Mouse (Mus musculus): Measurements from ENCODE around the gene Kctd12. TPM values are rescaled to one million over a fixed set of nuclear protein-coding genes. Genes with fewer than 3 reads are reported as not detected.

Gene Kctd12
- polyA plus RNA-seq, 1 experiment from 2014 or later: 22.8 TPM

DNA sequence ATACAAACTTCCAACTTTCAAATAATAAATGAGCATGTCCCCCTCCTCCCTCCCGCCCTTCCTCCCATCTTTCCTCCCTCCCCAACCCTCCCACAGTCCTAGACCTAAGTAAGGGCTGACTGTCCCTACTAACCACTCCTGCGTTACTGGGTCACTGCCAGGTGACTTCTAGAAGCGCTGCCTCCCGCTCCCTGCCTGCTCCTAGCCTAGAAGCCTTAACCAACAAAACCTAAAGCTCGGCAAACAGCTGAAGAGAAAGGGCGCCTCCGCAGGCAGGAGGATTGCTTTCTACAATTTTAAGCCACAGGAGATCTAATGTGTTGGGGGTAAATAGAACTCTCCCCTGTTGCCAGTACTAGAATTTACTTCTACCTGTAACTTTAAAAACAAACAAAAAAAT lies 2.0 kb downstream of the Kctd12 start:
- ATAC-seq (ENCODE audit: insufficient number of reproducible peaks, low FRiP score, low TSS enrichment, low read depth) (no peak), DNase-seq (ENCODE audit: low spot score) (peak; percentile 45)
- Histone ChIP-seq H3K4me1 (ENCODE audit: control insufficient read depth, insufficient read depth, low read length) (0 out of 2 replicates have a peak, but pooled peaks cover 3% of the 10 kb centered on the region), H3K27ac (replicated peaks; ENCODE audit: low read depth, low read length) (no peak overlapping the region), H3K4me3 (ENCODE audit: low read depth, low read length) (peak overlapping the region; percentile 62), H3K9me3 (ENCODE audit: control insufficient read depth, low read length) (no peaks in the 10 kb centered on the region), H3K36me3 (ENCODE audit: control insufficient read depth, insufficient read depth, low read length) (no peaks in the 10 kb centered on the region), H3K4me2 (ENCODE audit: low read depth, severe bottlenecking) (peak overlapping the region; percentile 95; the same call in 1 of the 2 replicates), H3K27me3 (ENCODE audit: control insufficient read depth, insufficient read depth, low read length) (no peaks in the 10 kb centered on the region), H3K9ac (ENCODE audit: low read length) (no peak overlapping the region)
- 15% methylated on average over 7 of the region's 7 CpGs for WGBS

DNA sequence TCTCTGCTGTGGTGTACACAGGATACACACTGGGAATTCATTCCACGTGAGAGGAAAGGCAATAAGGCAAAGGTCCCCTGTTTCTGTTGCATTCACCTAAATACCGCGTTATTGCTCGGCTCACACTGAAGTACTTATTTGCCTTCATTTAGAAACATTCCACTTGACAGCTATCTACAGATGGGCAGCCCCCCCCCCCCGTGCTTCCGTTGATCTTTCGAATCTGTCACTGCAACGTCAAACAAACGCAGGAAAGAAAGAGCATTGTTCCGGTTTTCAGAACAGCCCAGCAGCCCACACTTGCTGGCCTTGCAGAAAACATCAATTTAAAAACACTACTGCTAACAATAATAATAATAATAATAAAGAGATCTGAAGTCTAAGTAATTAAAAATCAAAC lies 2.6 kb downstream of the Kctd12 start:
- DNase-seq (ENCODE audit: low spot score) (no peak), ATAC-seq (ENCODE audit: insufficient number of reproducible peaks, low FRiP score, low TSS enrichment, low read depth) (no peak)
- Histone ChIP-seq H3K27me3 (ENCODE audit: control insufficient read depth, insufficient read depth, low read length) (no peaks in the 10 kb centered on the region), H3K4me3 (ENCODE audit: low read depth, low read length) (no peak overlapping the region), H3K36me3 (ENCODE audit: control insufficient read depth, insufficient read depth, low read length) (no peaks in the 10 kb centered on the region), H3K9ac (ENCODE audit: low read length) (no peak overlapping the region), H3K4me1 (ENCODE audit: control insufficient read depth, insufficient read depth, low read length) (0 out of 2 replicates have a peak, but pooled peaks cover 3% of the 10 kb centered on the region), H3K27ac (replicated peaks; ENCODE audit: low read depth, low read length) (no peak overlapping the region), H3K4me2 (ENCODE audit: low read depth, severe bottlenecking) (no peak overlapping the region), H3K9me3 (ENCODE audit: control insufficient read depth, low read length) (no peaks in the 10 kb centered on the region)
- WGBS: 53% methylated on average over 10 of the region's 10 CpGs

DNA sequence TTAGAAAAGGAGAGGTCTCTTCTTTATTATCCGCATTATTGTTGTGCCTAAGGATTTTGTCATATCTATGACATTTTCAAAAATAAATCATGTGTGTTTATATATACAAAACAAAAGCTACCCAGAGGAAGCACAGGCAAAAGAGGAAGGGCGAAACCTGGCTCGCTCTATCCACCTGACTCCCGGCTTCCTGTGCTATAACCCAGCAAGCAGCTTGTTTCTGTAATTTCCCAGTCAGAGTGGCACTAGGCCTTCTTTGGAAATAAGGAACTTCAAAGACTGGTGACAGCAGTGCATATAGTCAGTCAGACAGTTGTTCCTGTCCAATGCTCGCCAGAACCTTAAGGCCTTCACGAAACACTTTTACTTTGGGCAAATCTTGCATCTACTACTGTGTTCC lies 6.6 kb downstream of the Kctd12 start:
- Histone ChIP-seq H3K4me3 (ENCODE audit: low read depth, low read length) (no peak overlapping the region), H3K27ac (replicated peaks; ENCODE audit: low read depth, low read length) (no peak overlapping the region), H3K27me3 (ENCODE audit: control insufficient read depth, insufficient read depth, low read length) (no peaks in the 10 kb centered on the region), H3K4me1 (ENCODE audit: control insufficient read depth, insufficient read depth, low read length) (no peaks in the 10 kb centered on the region), H3K36me3 (ENCODE audit: control insufficient read depth, insufficient read depth, low read length) (no peaks in the 10 kb centered on the region), H3K9ac (ENCODE audit: low read length) (no peak overlapping the region), H3K9me3 (ENCODE audit: control insufficient read depth, low read length) (no peaks in the 10 kb centered on the region), H3K4me2 (ENCODE audit: low read depth, severe bottlenecking) (no peak overlapping the region)
- ATAC-seq (ENCODE audit: insufficient number of reproducible peaks, low FRiP score, low TSS enrichment, low read depth) (no peak), DNase-seq (ENCODE audit: low spot score) (no peak)
- WGBS: 91% methylated on average over 6 of the region's 6 CpGs

- Histone ChIP-seq H3K36me3 (ENCODE audit: control insufficient read depth, insufficient read depth, low read length) (no peaks in the 10 kb centered on the region), H3K27ac (replicated peaks; ENCODE audit: low read depth, low read length) (no peak overlapping the region), H3K27me3 (ENCODE audit: control insufficient read depth, insufficient read depth, low read length) (no peaks in the 10 kb centered on the region), H3K9ac (ENCODE audit: low read length) (no peak overlapping the region), H3K4me2 (ENCODE audit: low read depth, severe bottlenecking) (no peak overlapping the region), H3K4me3 (ENCODE audit: low read depth, low read length) (no peak overlapping the region), H3K4me1 (ENCODE audit: control insufficient read depth, insufficient read depth, low read length) (no peaks in the 10 kb centered on the region), H3K9me3 (ENCODE audit: control insufficient read depth, low read length) (no peaks in the 10 kb centered on the region)
- 75% methylated on average over 5 of the region's 5 CpGs for WGBS
- ATAC-seq (ENCODE audit: insufficient number of reproducible peaks, low FRiP score, low TSS enrichment, low read depth) (no peak), DNase-seq (ENCODE audit: low spot score) (no peak)
Measured at GRCm38 (mm10) chr14:102968824-102969223, 13.6 kb downstream of the Kctd12 start.

GRCm38 (mm10) chr14:102966241-102966640 lies 16.2 kb downstream of the Kctd12 start:
- Histone ChIP-seq H3K4me1 (ENCODE audit: control insufficient read depth, insufficient read depth, low read length) (no peaks in the 10 kb centered on the region), H3K9ac (ENCODE audit: low read length) (no peak overlapping the region), H3K27ac (replicated peaks; ENCODE audit: low read depth, low read length) (no peak overlapping the region), H3K4me2 (ENCODE audit: low read depth, severe bottlenecking) (no peak overlapping the region), H3K36me3 (ENCODE audit: control insufficient read depth, insufficient read depth, low read length) (no peaks in the 10 kb centered on the region), H3K27me3 (ENCODE audit: control insufficient read depth, insufficient read depth, low read length) (no peaks in the 10 kb centered on the region), H3K4me3 (ENCODE audit: low read depth, low read length) (no peak overlapping the region), H3K9me3 (ENCODE audit: control insufficient read depth, low read length) (no peaks in the 10 kb centered on the region)
- WGBS: 78% methylated on average over 7 of the region's 7 CpGs
- ATAC-seq (ENCODE audit: insufficient number of reproducible peaks, low FRiP score, low TSS enrichment, low read depth) (no peak), DNase-seq (ENCODE audit: low spot score) (no peak)

GRCm38 (mm10) chr14:102965841-102966240 lies 16.6 kb downstream of the Kctd12 start:
- no peaks in the 10 kb centered on the region for H3K4me1 ChIP-seq (ENCODE audit: control insufficient read depth, insufficient read depth, low read length)
- 74% methylated on average over 1 of the region's 1 CpGs for WGBS
- H3K36me3 ChIP-seq (ENCODE audit: control insufficient read depth, insufficient read depth, low read length): no peaks in the 10 kb centered on the region
- ATAC-seq (ENCODE audit: insufficient number of reproducible peaks, low FRiP score, low TSS enrichment, low read depth): no peak
- H3K9me3 ChIP-seq (ENCODE audit: control insufficient read depth, low read length): no peaks in the 10 kb centered on the region
- no peak overlapping the region for H3K9ac ChIP-seq (ENCODE audit: low read length)
- H3K27ac ChIP-seq (replicated peaks; ENCODE audit: low read depth, low read length): no peak overlapping the region
- DNase-seq (ENCODE audit: low spot score): no peak
- H3K27me3 ChIP-seq (ENCODE audit: control insufficient read depth, insufficient read depth, low read length): no peaks in the 10 kb centered on the region
- H3K4me3 ChIP-seq (ENCODE audit: low read depth, low read length): no peak overlapping the region
- H3K4me2 ChIP-seq (ENCODE audit: low read depth, severe bottlenecking): no peak overlapping the region

- Histone ChIP-seq H3K36me3 (ENCODE audit: control insufficient read depth, insufficient read depth, low read length) (no peaks in the 10 kb centered on the region), H3K4me2 (ENCODE audit: low read depth, severe bottlenecking) (no peak overlapping the region), H3K9ac (ENCODE audit: low read length) (no peak overlapping the region), H3K4me1 (ENCODE audit: control insufficient read depth, insufficient read depth, low read length) (no peaks in the 10 kb centered on the region), H3K27ac (replicated peaks; ENCODE audit: low read depth, low read length) (no peak overlapping the region), H3K4me3 (ENCODE audit: low read depth, low read length) (no peak overlapping the region), H3K9me3 (ENCODE audit: control insufficient read depth, low read length) (no peaks in the 10 kb centered on the region), H3K27me3 (ENCODE audit: control insufficient read depth, insufficient read depth, low read length) (no peaks in the 10 kb centered on the region)
- ATAC-seq (ENCODE audit: insufficient number of reproducible peaks, low FRiP score, low TSS enrichment, low read depth) (no peak), DNase-seq (ENCODE audit: low spot score) (no peak)
- WGBS: 86% methylated on average over 2 of the region's 2 CpGs
Measured at GRCm38 (mm10) chr14:102962019-102962418, 20.4 kb downstream of the Kctd12 start.

DNA sequence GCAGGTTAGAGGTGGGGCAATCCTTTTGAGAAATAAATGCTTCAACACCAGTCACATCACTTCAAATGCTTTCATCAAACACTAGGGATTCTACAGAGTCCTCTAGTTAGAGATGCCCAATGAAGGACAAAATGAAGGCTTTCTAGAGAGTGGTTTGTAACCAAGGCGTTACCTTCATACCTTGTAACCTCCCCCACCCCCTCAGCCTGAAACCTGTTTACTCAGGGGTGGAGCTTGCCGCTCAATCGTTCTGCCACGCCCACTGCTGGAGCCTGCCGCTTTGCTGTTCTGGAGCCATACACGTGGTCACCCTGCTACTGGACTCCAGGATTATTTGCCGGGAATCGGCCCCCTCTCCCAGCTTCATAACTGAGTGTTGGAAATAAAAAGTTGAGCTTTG lies 28.9 kb downstream of the Kctd12 start:
- no peak overlapping the region for H3K4me3 ChIP-seq (ENCODE audit: low read depth, low read length)
- H3K27me3 ChIP-seq (ENCODE audit: control insufficient read depth, insufficient read depth, low read length): no peaks in the 10 kb centered on the region
- no peaks in the 10 kb centered on the region for H3K36me3 ChIP-seq (ENCODE audit: control insufficient read depth, insufficient read depth, low read length)
- H3K9ac ChIP-seq (ENCODE audit: low read length): no peak overlapping the region
- H3K4me2 ChIP-seq (ENCODE audit: low read depth, severe bottlenecking): no peak overlapping the region
- no peaks in the 10 kb centered on the region for H3K9me3 ChIP-seq (ENCODE audit: control insufficient read depth, low read length)
- WGBS: 22% methylated on average over 8 of the region's 8 CpGs
- no peak for ATAC-seq (ENCODE audit: insufficient number of reproducible peaks, low FRiP score, low TSS enrichment, low read depth)
- H3K27ac ChIP-seq (replicated peaks; ENCODE audit: low read depth, low read length): no peak overlapping the region
- H3K4me1 ChIP-seq (ENCODE audit: control insufficient read depth, insufficient read depth, low read length): no peaks in the 10 kb centered on the region
- no peak for DNase-seq (ENCODE audit: low spot score)

DNA sequence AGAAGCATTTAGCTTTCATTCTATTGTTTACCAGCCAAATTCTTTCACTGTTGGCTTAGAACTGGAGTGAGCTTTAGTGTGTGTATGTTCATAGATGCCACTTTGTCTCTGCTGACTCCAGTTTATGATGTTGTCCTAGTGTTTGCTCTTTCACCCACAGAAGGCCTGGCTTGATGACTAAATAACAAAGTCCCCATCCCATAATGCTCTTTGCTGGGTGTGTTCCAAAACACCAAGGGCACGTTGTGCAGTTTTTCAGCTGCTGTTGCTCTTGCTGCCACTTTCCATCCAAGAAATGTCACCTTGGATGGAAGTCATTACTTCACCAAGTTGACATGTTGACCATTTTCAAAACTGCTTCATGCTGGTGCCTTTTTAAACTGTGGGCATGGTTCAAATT lies 30.5 kb downstream of the Kctd12 start:
- H3K4me1 ChIP-seq (ENCODE audit: control insufficient read depth, insufficient read depth, low read length): no peaks in the 10 kb centered on the region
- H3K27me3 ChIP-seq (ENCODE audit: control insufficient read depth, insufficient read depth, low read length): no peaks in the 10 kb centered on the region
- DNase-seq (ENCODE audit: low spot score): no peak
- no peaks in the 10 kb centered on the region for H3K9me3 ChIP-seq (ENCODE audit: control insufficient read depth, low read length)
- H3K4me3 ChIP-seq (ENCODE audit: low read depth, low read length): no peak overlapping the region
- WGBS: 81% methylated on average over 1 of the region's 1 CpGs
- H3K9ac ChIP-seq (ENCODE audit: low read length): no peak overlapping the region
- no peak overlapping the region for H3K27ac ChIP-seq (replicated peaks; ENCODE audit: low read depth, low read length)
- no peak overlapping the region for H3K4me2 ChIP-seq (ENCODE audit: low read depth, severe bottlenecking)
- ATAC-seq (ENCODE audit: insufficient number of reproducible peaks, low FRiP score, low TSS enrichment, low read depth): no peak
- H3K36me3 ChIP-seq (ENCODE audit: control insufficient read depth, insufficient read depth, low read length): no peaks in the 10 kb centered on the region

Data from limb, embryonic 11.5 days (tissue).